Mouse (Mus musculus) liver, embryonic 14.5 days (tissue): ENCODE results near the gene Prkar2a. TPM values are rescaled to one million over a fixed set of nuclear protein-coding genes. Genes with fewer than 3 reads are reported as not detected.

Source experiments
- ATAC-seq: fragments of 200-750 bp; cut with Nextera tagmentation; 2 replicates; pipeline ENCODE4 v1.8.0; 2017; ENCODE audit warnings: moderate number of reproducible peaks, mild to moderate bottlenecking, moderate library complexity; ENCODE audit not compliant: insufficient read depth
- DNase-seq, 3 experiments: peaks; one replicate each; pipeline ENCODE4 v3.0.0-alpha.2; 2012 to 2013; ENCODE audit warnings: low read depth in 3 of 3, low spot score in 3 of 3
- H3K27ac ChIP-seq: fragments of 300-500 bp; sonication (generic); 2 replicates; pipeline ENCODE4 v1.5.1; 2014; ENCODE audit warnings: moderate library complexity, mild to moderate bottlenecking, control low read depth, inconsistent platforms
- H3K27me3 ChIP-seq: fragments of 300-500 bp; sonication (generic); 2 replicates; pipeline ENCODE4 v1.6.1; 2014; ENCODE audit warnings: mild to moderate bottlenecking, low read length, moderate library complexity; ENCODE audit not compliant: control insufficient read depth, insufficient read depth
- H3K36me3 ChIP-seq: fragments of 300-500 bp; sonication (generic); replicated peaks from 2 replicates; pipeline ENCODE4 v1.6.1; 2014; ENCODE audit warnings: low read depth; ENCODE audit not compliant: control insufficient read depth, insufficient read depth
- H3K4me1 ChIP-seq, 2 experiments: fragments of 200-500 bp in 1 of 2; fragments of 300-500 bp in 1 of 2; sonication (generic) in 1 of 2; replicated peaks; 2 replicates each; pipeline ENCODE4 v1.6.1; 2012 to 2014; ENCODE audit warnings: antibody characterized with exemption in 1 of 2, inconsistent platforms in 1 of 2, low read length in 1 of 2; ENCODE audit not compliant: control insufficient read depth in 2 of 2, insufficient read depth in 2 of 2
- H3K4me2 ChIP-seq: fragments of 300-500 bp; sonication (generic); 2 replicates; pipeline ENCODE4 v1.6.1; 2014; ENCODE audit warnings: low read depth, mild to moderate bottlenecking, control low read depth, moderate library complexity
- H3K4me3 ChIP-seq, 2 experiments: fragments of 200-500 bp in 1 of 2; fragments of 300-500 bp in 1 of 2; sonication (generic) in 1 of 2; 2 replicates each; pipeline ENCODE4 v1.5.1; 2012 to 2014; ENCODE audit warnings: low read depth in 2 of 2, low read length in 2 of 2, mild to moderate bottlenecking in 2 of 2, control low read depth in 1 of 2, inconsistent platforms in 1 of 2, moderate library complexity in 1 of 2; ENCODE audit not compliant: insufficient read depth in 1 of 2
- H3K9ac ChIP-seq: fragments of 300-500 bp; sonication (generic); replicated peaks from 2 replicates; pipeline ENCODE4 v1.6.1; 2014; ENCODE audit warnings: mild to moderate bottlenecking, control low read depth, moderate library complexity
- H3K9me3 ChIP-seq: fragments of 300-500 bp; sonication (generic); 2 replicates; pipeline ENCODE4 v1.6.1; 2016; ENCODE audit warnings: low read length, mixed read lengths; ENCODE audit not compliant: control insufficient read depth
- CTCF ChIP-seq: IDR thresholded peaks from 2 replicates; pipeline ENCODE4 v1.5.1; 2016; ENCODE audit warnings: antibody characterized with exemption, low read depth, control low read depth
- EP300 ChIP-seq: IDR thresholded peaks from 2 replicates; pipeline ENCODE4 v1.6.1; 2016; ENCODE audit warnings: antibody characterized with exemption, low read depth
- WGBS: fragments of 180-500 bp; shearing (Covaris S2); extraction: QIAGEN DNeasy Blood & Tissue Kit; methylation state at CpG from one replicate; pipeline ENCODE4 v1.1.7; 2014; ENCODE audit not compliant: insufficient replicate concordance; 5-methylcytosine and 5-hydroxymethylcytosine counted together
- polyA plus RNA-seq, 2 experiments: library from polyadenylated mRNA; depleted of rRNA in 1 of 2; stranded (reverse) in 1 of 2; unstranded in 1 of 2; fragments of >200 nt; fragmentation: Nextera tagmentation in 1 of 2; extraction: Ambion mirVana in 1 of 2; gene quantifications; 2 replicates each; pipeline versions ENCODE4 v1.2.1 to v1.2.3; 2012 to 2014

The Prkar2a gene
- polyA plus RNA-seq, 2 experiments, result 6.4 to 9.9 TPM

GRCm38 (mm10) chr9:108747694-108748093 is 58.6 kb downstream of the Prkar2a start:
- no peak for TF ChIP-seq CTCF
- Histone ChIP-seq H3K4me3 (no peak overlapping the region), H3K27ac (peak overlapping the region; percentile 21), H3K27me3 (no peaks in the 10 kb centered on the region), H3K36me3 (peaks cover 2% of the 10 kb centered on the region; the same call in 1 of the 2 replicates), H3K4me2 (no peak overlapping the region), H3K9ac (no peak overlapping the region), H3K9me3 (no peaks in the 10 kb centered on the region), H3K4me1 (peaks cover 0 to 10% of the 10 kb centered on the region in 2 experiments; a peak in 3 of 4 replicates)
- WGBS, result 44% methylated on average over 3 of the region's 3 CpGs
- ATAC-seq, result peak; percentile 94
- peak; percentile 10 to 30 (median 23) for DNase-seq

GRCm38 (mm10) chr9:108748600-108749183 is 59.6 kb downstream of the Prkar2a start:
- H3K9ac ChIP-seq, result no peak overlapping the region
- DNase-seq (no peak), ATAC-seq (no peak)
- peaks cover 0 to 10% of the 10 kb centered on the region in 2 experiments; a peak in 3 of 4 replicates for H3K4me1 ChIP-seq
- H3K36me3 ChIP-seq, result peaks cover 2% of the 10 kb centered on the region; the same call in 1 of the 2 replicates
- WGBS, result 78% methylated on average over 11 of the region's 11 CpGs
- TF ChIP-seq CTCF (no peak), EP300 (no peak)
- no peak overlapping the region for H3K27ac ChIP-seq
- H3K4me2 ChIP-seq, result no peak overlapping the region
- H3K27me3 ChIP-seq, result no peaks in the 10 kb centered on the region
- no peak overlapping the region for H3K4me3 ChIP-seq
- no peaks in the 10 kb centered on the region for H3K9me3 ChIP-seq

- peaks cover 0 to 10% of the 10 kb centered on the region in 2 experiments; a peak in 3 of 4 replicates for H3K4me1 ChIP-seq
- WGBS, result 77% methylated on average over 11 of the region's 11 CpGs
- H3K36me3 ChIP-seq, result no peaks in the 10 kb centered on the region
- no peak for DNase-seq
- H3K4me2 ChIP-seq, result no peak overlapping the region
- no peak for TF ChIP-seq CTCF
- no peak for TF ChIP-seq EP300
- no peaks in the 10 kb centered on the region for H3K9me3 ChIP-seq
- H3K27me3 ChIP-seq, result no peaks in the 10 kb centered on the region
- no peak for ATAC-seq
- H3K9ac ChIP-seq, result no peak overlapping the region
- no peak overlapping the region for H3K27ac ChIP-seq
- no peak overlapping the region for H3K4me3 ChIP-seq
Observed at GRCm38 (mm10) chr9:108750616-108751015, 61.5 kb downstream of the Prkar2a start.

GRCm38 (mm10) chr9:108752142-108752920 is 63.2 kb downstream of the Prkar2a start:
- WGBS, result 67% methylated on average over 11 of the region's 11 CpGs
- ATAC-seq, result no peak
- H3K36me3 ChIP-seq, result no peaks in the 10 kb centered on the region

GRCm38 (mm10) chr9:108753326-108753725 is 64.2 kb downstream of the Prkar2a start:
- Histone ChIP-seq H3K27me3 (no peaks in the 10 kb centered on the region), H3K4me2 (no peak overlapping the region), H3K4me1 (peaks cover 0 to 3% of the 10 kb centered on the region in 2 experiments; a peak in 1 of 4 replicates), H3K4me3 (no peak overlapping the region), H3K36me3 (no peaks in the 10 kb centered on the region), H3K9me3 (no peaks in the 10 kb centered on the region), H3K9ac (no peak overlapping the region), H3K27ac (no peak overlapping the region)
- WGBS, result 60% methylated on average over 9 of the region's 9 CpGs
- no peak for TF ChIP-seq EP300
- peak; percentile 84 for TF ChIP-seq CTCF
- DNase-seq (peak in 1 of 3 experiments; percentile 16), ATAC-seq (no peak)

More at GRCm38 (mm10) chr9:108752142-108752920, 63.2 kb downstream of the Prkar2a start:
- Histone ChIP-seq H3K4me3 (no peak overlapping the region), H3K27ac (no peak overlapping the region), H3K4me1 (peaks cover 0 to 8% of the 10 kb centered on the region in 2 experiments; a peak in 3 of 4 replicates), H3K9ac (no peak overlapping the region), H3K9me3 (no peaks in the 10 kb centered on the region), H3K27me3 (no peaks in the 10 kb centered on the region), H3K4me2 (no peak overlapping the region)
- DNase-seq, result no peak
- TF ChIP-seq EP300 (no peak), CTCF (no peak)
